Mouse (Mus musculus): ENCODE results near the gene Cdca3. TPM values are rescaled to one million over a fixed set of nuclear protein-coding genes. Genes with fewer than 3 reads are reported as not detected.
"Not testable (repeated sequence)": the region's sequence is repeated elsewhere in the genome, so short reads cannot be mapped to it uniquely, and the experiment has no call there.

Cdca3 gene
- total RNA-seq (2021), result 1 to 10 TPM in 1 of 2 experiments, under 1 TPM in 1; 0.47 to 1.3 TPM
- long read RNA-seq, experiment 1, result 0 reads
- long read RNA-seq, experiment 2, partial matches to known transcripts, result 0 of 2 reads
- long read RNA-seq, experiment 2, other reads (novel, unspliced or antisense), result 0 of 2 reads

DNA sequence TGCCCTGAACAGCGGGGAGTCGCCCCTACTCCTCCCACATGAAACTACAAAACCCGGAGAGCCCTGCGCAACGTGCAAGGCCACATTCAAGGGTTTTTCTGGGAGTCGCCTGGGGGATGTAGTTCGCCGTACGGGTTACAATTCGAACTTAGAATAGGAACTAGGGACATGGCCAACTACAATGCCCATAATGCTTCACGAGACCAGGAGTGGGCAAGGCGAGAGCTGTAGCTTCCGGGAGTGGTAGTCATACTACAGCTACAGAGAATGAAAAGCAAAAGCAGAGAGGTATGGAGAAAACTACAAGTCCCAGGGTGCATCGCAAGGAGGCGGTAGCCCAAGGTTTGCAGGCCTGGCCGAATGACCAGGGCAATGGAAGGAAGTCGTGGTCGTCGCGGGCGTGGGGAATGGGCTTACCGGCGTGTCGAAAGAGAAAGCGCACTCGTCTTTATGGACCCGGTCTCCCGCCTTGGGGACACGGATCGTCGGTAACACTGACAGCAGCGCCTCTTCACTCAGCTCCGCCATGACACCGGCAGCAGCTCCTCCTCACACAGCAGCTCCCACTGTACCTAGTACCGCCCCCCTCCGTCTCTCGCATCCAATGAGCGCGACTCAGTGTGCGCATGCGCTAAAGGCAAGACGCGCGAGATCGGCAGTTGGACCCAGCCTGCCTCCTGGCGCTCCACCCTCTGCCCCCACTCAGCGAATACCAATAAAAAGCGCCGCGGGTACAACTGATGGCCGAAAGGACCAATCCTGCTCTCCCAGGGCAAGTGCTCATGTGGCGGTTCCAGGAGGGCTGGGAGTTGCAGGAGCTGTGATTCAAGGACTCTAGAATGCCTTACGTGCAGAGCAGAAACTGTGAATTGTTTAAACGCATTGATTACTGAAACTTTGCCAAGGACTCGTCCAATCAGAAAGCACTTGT, at the start of gene Cdca3, which contains the start of gene Usp5:
TSS of gene Cdca3 (plus strand) at position 680 of the 931 bp plus-strand sequence.
TSS of gene Usp5 (minus strand) at position 617 of the 931 bp plus-strand sequence.
- TF ChIP-seq CTCF (conservative IDR thresholded peaks at IDR 0.05), result peak; percentile 36
- DNase-seq (ENCODE audit: low spot score in 2 of 2), result peak; percentile 97 to 100

DNA sequence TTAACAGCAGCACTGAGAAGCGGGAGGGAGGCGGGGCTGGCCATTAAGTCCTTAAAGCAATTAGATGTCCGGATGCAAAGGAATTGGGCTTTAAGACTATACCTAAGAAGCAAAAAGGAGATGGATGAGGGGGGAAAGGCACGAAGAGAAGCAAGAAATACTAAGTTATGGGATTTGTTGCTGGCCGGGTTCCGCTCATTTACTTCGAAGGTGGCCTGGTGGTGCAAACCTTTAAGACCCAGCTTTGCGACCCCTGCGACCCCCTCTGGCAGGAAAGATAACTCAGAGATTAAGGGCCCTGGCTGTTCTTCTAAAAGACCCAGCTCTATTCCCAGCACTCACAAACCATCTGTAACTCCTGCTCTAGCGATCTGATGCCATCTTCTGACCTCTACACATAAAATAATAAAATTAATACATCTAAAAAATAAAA, 49.3 kb upstream of the Cdca3 start:
- peak overlapping the region; percentile 38 for H3K4me3 ChIP-seq
- DNase-seq (ENCODE audit: low spot score in 2 of 2), result no peak
- TF ChIP-seq CTCF (conservative IDR thresholded peaks at IDR 0.05), result no peak
- peak overlapping the region; percentile 46; the same call in 1 of the 2 replicates for H3K27ac ChIP-seq

More for the DNA sequence above, at the start of gene Cdca3, which contains the start of gene Usp5:
- H3K4me3 ChIP-seq, result peak within 1 kb of the TSS; percentile 89
- peak within 1 kb of the TSS; percentile 89 for H3K27ac ChIP-seq

DNA sequence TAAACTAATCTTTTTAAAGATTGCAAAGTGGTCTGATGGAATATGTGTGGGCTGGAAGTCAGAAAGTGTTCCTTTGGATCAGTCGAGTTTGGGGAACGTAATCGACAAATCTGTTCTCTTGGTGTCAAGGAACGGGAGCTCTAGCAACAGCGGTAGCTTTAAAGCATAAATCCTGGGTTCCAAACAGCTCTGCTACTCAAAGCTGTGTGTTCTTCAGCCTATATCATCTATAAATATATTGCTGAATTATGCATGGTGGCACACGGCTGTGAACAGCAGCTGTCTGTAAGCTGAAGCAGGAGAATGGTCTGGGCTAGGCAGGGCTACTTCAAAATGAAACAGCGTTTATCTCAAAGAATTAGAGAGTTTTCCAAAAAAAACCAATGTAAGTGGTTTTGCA, 48.4 kb upstream of the Cdca3 start:
- no peak for TF ChIP-seq CTCF (conservative IDR thresholded peaks at IDR 0.05)
- H3K4me3 ChIP-seq, result no peak overlapping the region
- H3K27ac ChIP-seq, result peak overlapping the region; percentile 16; the same call in 1 of the 2 replicates
- DNase-seq (ENCODE audit: low spot score in 2 of 2), result no peak

DNA sequence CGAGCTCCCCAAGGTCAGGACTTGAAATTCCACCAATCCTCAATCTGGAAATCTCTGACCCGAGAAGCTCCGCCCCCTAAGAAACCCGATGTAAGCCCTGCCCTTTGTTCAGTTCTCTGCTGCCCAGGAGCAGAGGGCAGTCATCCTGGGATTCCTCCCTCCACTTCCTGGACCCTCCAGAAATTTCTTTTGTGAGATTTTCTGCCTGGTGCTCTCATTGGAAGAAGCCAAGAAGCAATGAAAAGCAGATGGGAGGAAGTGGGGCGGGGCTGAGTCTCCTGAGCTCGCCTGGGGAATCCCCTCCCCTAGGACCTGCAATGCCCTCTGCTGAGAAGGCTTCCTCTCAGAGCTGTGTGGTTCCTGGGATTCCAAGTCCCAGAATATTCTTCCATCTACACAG, 46.9 kb upstream of the Cdca3 start:
- no peak overlapping the region for H3K27ac ChIP-seq
- no peak overlapping the region for H3K4me3 ChIP-seq
- no peak for DNase-seq (ENCODE audit: low spot score in 2 of 2)
- TF ChIP-seq CTCF (conservative IDR thresholded peaks at IDR 0.05), result no peak

DNA sequence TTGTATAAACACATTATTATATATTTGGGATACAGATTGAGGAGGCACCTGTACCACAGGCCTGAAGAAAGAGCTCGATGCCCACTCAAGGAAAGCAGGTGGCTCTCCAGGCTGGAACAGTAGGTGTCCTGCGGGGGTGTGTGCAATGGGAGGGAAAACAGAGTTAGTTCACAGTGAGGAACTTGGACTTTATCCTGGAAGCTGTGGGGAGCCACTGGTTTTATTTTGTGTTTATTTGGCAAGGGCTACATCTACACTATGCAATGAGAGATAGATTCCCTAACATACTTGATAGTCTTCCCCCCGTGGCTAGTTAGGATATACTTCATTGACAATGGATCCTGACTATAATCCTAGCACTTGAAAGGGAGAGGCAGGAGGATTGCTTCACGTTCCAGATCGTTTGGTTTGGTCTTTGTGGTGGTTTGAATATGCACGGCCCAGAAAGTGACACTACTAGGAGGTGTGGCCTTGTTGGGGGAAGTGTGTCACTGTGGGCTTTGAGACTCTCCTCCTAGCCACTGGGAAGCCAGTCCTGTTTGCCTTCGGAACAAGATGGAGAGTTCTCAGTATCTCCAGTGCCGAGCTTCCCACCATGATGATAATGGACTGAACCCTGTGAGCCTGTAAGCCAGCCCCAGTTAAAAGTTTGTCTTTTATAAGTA, 42.5 kb upstream of the Cdca3 start:
- TF ChIP-seq CTCF (conservative IDR thresholded peaks at IDR 0.05), result no peak
- DNase-seq (ENCODE audit: low spot score in 2 of 2), result no peak
- H3K27ac ChIP-seq, result peak overlapping the region; percentile 10; the same call in 1 of the 2 replicates
- H3K4me3 ChIP-seq, result no peak overlapping the region

DNA sequence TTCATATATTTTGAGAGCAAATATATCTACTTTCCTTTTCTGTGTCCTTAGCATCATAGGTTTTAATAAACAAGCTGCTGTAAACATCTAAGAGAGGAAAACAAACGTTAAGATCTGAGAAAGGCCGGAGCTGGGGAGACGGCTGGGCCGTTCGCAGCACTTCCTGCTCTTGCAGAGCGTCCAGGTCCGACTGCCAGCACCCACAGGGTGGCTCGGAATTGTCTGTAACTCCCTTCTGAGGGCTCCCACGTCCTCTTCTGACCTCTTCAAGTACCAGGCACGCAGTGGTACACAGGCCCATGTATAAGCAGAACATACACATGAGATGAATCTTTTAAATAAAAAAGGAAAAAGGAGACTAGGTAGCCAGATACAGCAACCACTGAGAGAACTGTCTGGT, 41.6 kb upstream of the Cdca3 start:
- Histone ChIP-seq H3K4me3 (no peak overlapping the region), H3K27ac (no peak overlapping the region)
- no peak for DNase-seq (ENCODE audit: low spot score in 2 of 2)
- no peak for TF ChIP-seq CTCF (conservative IDR thresholded peaks at IDR 0.05)

DNA sequence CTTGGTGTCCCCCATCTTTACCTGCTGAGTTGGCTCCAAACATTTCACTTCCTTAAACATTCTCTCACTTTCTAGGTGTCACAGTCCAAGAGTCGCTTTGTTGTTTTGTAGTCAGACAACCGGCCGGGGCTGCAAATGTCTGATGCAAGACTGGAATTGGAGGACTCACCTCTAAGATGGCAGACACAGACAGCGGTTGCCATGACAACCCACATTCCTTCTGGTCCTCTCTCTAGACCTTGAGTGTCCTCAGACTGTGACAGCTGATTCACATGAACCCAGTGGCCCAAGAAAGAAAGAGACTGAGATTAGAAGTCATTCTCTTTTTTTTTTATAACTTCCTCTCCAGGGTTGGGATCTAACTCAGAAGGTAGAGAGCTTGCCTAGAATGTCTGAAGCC, 39.8 kb upstream of the Cdca3 start:
- DNase-seq (ENCODE audit: low spot score in 2 of 2), result no peak
- TF ChIP-seq CTCF (conservative IDR thresholded peaks at IDR 0.05), result no peak
- Histone ChIP-seq H3K27ac (no peak overlapping the region), H3K4me3 (no peak overlapping the region)

DNA sequence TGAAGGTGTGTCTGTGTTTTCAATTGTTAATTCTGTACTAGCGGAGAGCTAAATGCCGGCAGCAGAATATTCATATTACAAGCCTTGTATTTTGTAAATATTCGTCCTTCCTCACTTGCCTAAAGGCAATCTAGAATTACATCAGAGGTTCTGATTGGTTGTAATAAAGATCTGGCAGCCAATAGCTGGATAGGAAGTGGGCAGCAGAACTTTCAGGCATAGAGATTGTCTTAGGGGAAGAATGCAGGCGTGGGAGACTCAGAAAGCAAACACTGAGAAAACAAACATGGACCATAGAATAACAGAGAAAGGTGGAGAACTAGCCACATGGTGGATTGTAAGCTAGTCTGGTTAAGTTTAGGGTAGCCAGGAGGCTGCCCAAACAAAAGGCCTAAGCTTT, 39.2 kb upstream of the Cdca3 start:
- H3K4me3 ChIP-seq, result no peak overlapping the region
- no peak for DNase-seq (ENCODE audit: low spot score in 2 of 2)
- no peak overlapping the region for H3K27ac ChIP-seq

DNA sequence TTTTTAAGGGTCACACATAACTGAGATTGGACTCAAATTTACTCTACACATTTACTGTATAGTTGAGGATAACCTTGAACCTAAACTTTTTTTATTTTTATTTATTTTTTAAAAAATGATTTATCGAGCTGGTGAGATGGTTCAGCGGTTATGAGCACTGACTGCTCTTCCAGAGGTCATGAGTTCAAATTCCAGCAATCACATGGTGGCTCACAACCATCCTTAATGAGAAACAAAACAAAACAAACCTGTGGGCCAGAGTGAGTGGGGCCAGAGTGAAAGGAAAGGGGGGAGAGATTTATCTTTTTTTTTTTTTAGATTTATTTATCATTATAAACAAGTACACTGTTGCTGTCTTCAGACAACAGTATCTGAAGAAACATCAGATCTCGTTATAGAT, 37.4 kb upstream of the Cdca3 start:
- Histone ChIP-seq H3K4me3 (no peak overlapping the region), H3K27ac (no peak overlapping the region)
- no peak for DNase-seq (ENCODE audit: low spot score in 2 of 2)
- TF ChIP-seq CTCF (conservative IDR thresholded peaks at IDR 0.05), result no peak

More for the DNA sequence above, 39.2 kb upstream of the Cdca3 start:
- no peak for TF ChIP-seq CTCF (conservative IDR thresholded peaks at IDR 0.05)

DNA sequence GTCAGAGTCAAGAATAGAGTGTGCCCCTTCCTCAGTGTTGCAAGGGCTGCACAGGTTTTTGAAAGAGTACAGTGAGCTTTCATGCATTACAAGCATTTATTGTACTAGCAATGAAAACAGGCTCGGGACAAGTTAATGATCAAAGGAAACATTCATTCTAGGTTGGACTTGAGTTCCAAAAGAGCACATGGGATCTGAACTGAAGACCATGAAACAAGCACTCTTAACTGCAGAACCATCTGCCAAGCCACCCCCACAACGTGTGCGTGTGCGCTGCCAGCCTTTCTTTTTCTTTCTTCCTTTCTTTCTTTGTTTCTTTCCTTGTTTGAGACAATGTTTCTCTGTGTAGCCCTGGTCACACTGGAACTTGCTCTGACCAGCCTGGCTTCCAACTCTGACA, 33.6 kb upstream of the Cdca3 start:
- no peak for TF ChIP-seq CTCF (conservative IDR thresholded peaks at IDR 0.05)
- DNase-seq (ENCODE audit: low spot score in 2 of 2), result no peak
- Histone ChIP-seq H3K4me3 (no peak overlapping the region), H3K27ac (peak overlapping the region; percentile 39; the same call in 1 of the 2 replicates)

DNA sequence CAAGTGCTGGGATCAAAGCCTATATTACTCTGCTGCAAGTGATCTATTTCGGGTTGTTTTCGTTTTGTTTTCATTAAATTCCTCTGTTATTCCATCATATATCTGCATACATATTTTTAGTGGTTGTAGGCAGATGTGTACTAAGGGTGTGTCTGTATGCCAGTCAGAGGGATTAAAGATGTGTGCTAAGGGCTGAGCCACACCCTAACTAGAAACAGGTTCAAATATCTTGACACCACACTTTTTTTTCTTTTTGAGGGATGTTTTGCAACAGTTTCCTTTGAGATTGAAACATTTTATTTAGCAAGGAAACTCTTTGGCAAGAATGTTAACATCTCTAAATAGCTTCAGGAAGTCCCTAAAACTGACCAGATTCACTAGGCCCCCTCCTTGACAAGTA, 33.1 kb upstream of the Cdca3 start:
- Histone ChIP-seq H3K4me3 (no peak overlapping the region), H3K27ac (peak overlapping the region; percentile 39; the same call in 1 of the 2 replicates)
- no peak for DNase-seq (ENCODE audit: low spot score in 2 of 2)
- TF ChIP-seq CTCF (conservative IDR thresholded peaks at IDR 0.05), result no peak

DNA sequence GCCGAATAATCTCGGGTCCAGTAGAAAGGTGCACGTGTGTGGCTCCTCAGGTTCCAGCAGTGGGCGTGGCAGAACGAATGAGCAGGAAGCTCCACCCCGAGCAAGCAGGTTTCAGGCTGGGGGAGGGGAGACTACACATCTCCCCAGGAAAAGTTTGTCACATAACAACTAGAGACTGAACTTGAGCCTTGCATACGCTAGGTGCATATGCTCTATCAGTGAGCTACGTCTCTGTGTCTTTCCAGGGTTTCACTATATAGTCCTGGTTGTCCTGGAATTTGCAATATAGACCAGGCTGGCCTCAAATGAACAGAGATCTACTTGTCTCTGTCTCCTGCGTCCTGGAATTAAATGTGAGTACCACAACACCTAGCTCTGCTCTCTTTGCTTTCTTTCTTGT, 26.9 kb upstream of the Cdca3 start:
- not testable (repeated sequence) for H3K4me3 ChIP-seq; DNase-seq (ENCODE audit: low spot score in 2 of 2); H3K27ac ChIP-seq

DNA sequence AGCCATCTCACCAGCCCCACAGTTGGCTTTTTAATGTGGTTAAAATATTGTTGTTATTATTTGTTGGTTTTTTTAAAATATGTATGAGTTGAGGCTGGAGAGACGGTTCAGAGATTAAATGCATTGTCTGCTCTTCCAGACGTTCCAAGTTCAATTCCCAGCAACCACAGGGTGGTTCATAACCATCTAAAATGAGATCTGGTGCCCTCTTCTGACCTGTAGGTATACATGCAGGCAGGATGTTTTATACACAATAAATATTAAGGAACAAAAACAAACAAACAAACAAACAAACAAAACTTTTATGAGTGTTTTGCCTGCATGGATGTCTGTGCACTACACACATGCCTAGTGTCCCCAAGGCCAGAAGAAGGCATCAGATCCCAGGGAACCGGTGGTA, 26.3 kb upstream of the Cdca3 start:
- DNase-seq (ENCODE audit: low spot score in 2 of 2), result no peak
- no peak overlapping the region for H3K4me3 ChIP-seq
- TF ChIP-seq CTCF (conservative IDR thresholded peaks at IDR 0.05), result peak; percentile 27; the same call in 1 of the 2 replicates
- H3K27ac ChIP-seq, result no peak overlapping the region

DNA sequence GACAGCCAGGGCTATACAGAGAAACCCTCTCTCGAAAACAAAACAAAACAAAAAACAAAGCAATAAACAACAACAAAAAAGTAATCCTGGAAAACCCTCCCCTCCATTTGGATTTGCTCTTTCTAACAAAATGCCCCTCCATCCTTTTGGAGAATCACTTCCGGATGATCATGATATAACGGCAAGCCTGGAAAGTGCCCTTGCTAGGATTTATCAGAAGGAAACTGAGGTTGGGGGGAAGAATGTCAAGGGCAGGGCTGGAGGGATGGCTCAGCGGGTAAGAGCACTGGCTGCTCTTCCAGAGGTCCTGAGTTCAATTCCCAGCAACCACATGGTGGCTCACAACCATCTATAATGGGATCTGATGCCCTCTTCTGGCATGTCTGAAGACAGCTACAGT, 25.7 kb upstream of the Cdca3 start:
- not testable (repeated sequence) for H3K4me3 ChIP-seq; H3K27ac ChIP-seq; DNase-seq (ENCODE audit: low spot score in 2 of 2)
